Mouse (Mus musculus) right cerebral cortex, postnatal 14 days (tissue): ENCODE results near the gene Gm12166.

Source experiments
- DNase-seq: peaks from one replicate; pipeline ENCODE4 v3.0.0; 2022

Gene Gm12166

GRCm38 (mm10) chr11:46073061-46073849, 21.1 kb upstream of the Gm12166 start:
- no peak for DNase-seq

- DNase-seq: no peak
These were observed 20.4 kb upstream of the Gm12166 start for GRCm38 (mm10) chr11:46072466-46073060.

GRCm38 (mm10) chr11:46070789-46071188, 18.7 kb upstream of the Gm12166 start:
- no peak for DNase-seq

GRCm38 (mm10) chr11:46070161-46070560, 18.0 kb upstream of the Gm12166 start:
- no peak for DNase-seq

- no peak for DNase-seq
These were observed 17.4 kb upstream of the Gm12166 start for GRCm38 (mm10) chr11:46069408-46070003.

- no peak for DNase-seq
These were observed 16.8 kb upstream of the Gm12166 start for GRCm38 (mm10) chr11:46068756-46069407.

GRCm38 (mm10) chr11:46067371-46068060, 15.4 kb upstream of the Gm12166 start:
- DNase-seq: no peak

- DNase-seq: no peak
These were observed 13.3 kb upstream of the Gm12166 start for GRCm38 (mm10) chr11:46065201-46066011.

- no peak for DNase-seq
These were observed 12.6 kb upstream of the Gm12166 start for GRCm38 (mm10) chr11:46064767-46065166.

- no peak for DNase-seq
These were observed 11.0 kb upstream of the Gm12166 start for GRCm38 (mm10) chr11:46062993-46063731.

- DNase-seq: no peak
These were observed 10.4 kb upstream of the Gm12166 start for GRCm38 (mm10) chr11:46062569-46062968.

GRCm38 (mm10) chr11:46061776-46062445, 9.8 kb upstream of the Gm12166 start:
- DNase-seq: no peak

- DNase-seq: no peak
These were observed 8.5 kb upstream of the Gm12166 start for GRCm38 (mm10) chr11:46060651-46061020.

- DNase-seq: peak; percentile 41
These were observed 7.9 kb upstream of the Gm12166 start for GRCm38 (mm10) chr11:46059887-46060650.

GRCm38 (mm10) chr11:46058916-46059315, 6.8 kb upstream of the Gm12166 start:
- no peak for DNase-seq

- no peak for DNase-seq
These were observed 5.9 kb upstream of the Gm12166 start for GRCm38 (mm10) chr11:46058011-46058410.

- DNase-seq: no peak
These were observed 4.8 kb upstream of the Gm12166 start for GRCm38 (mm10) chr11:46056770-46057411.

GRCm38 (mm10) chr11:46055896-46056769, 4.0 kb upstream of the Gm12166 start, which contains the start of gene Adam19:
TSS of gene Adam19 (plus strand) at chr11:46055992.
- peak; percentile 60 for DNase-seq
